Mouse (Mus musculus): Measurements from ENCODE around the gene Cd37.
"Not testable (repeated sequence)": the region's sequence is repeated elsewhere in the genome, so short reads cannot be mapped to it uniquely, and the experiment has no call there.

Cd37 gene

GRCm38 (mm10) chr7:45238723-45239496 lies at the start of gene Cd37:
Gene Cd37 (minus strand): TSS chr7:45239115.
- no peak for DNase-seq (ENCODE audit: low read depth, low spot score)

GRCm38 (mm10) chr7:45286486-45286885 lies 47.6 kb upstream of the Cd37 start:
- DNase-seq (ENCODE audit: low read depth, low spot score), result no peak

- peak; percentile 39 for DNase-seq (ENCODE audit: low read depth, low spot score)
These were observed 38.3 kb upstream of the Cd37 start, which contains the start of gene Slc6a21 for GRCm38 (mm10) chr7:45277136-45277760. Gene Slc6a21 (plus strand): TSS chr7:45277513.

- no peak for DNase-seq (ENCODE audit: low read depth, low spot score)
These were observed 34.8 kb upstream of the Cd37 start for GRCm38 (mm10) chr7:45273672-45274071.

- no peak for DNase-seq (ENCODE audit: low read depth, low spot score)
These were observed 34.0 kb upstream of the Cd37 start for GRCm38 (mm10) chr7:45272786-45273412.

GRCm38 (mm10) chr7:45265518-45265917 lies 26.6 kb upstream of the Cd37 start:
- no peak for DNase-seq (ENCODE audit: low read depth, low spot score)

GRCm38 (mm10) chr7:45264348-45264747 lies 25.4 kb upstream of the Cd37 start:
- DNase-seq (ENCODE audit: low read depth, low spot score), result no peak

- DNase-seq (ENCODE audit: low read depth, low spot score), result no peak
These were observed 24.2 kb upstream of the Cd37 start for GRCm38 (mm10) chr7:45263006-45263607.

GRCm38 (mm10) chr7:45262266-45262665 lies 23.4 kb upstream of the Cd37 start:
- no peak for DNase-seq (ENCODE audit: low read depth, low spot score)

GRCm38 (mm10) chr7:45259281-45259680 lies 20.4 kb upstream of the Cd37 start:
- no peak for DNase-seq (ENCODE audit: low read depth, low spot score)

- no peak for DNase-seq (ENCODE audit: low read depth, low spot score)
These were observed 18.3 kb upstream of the Cd37 start for GRCm38 (mm10) chr7:45257063-45257840.

- DNase-seq (ENCODE audit: low read depth, low spot score), result not testable (repeated sequence)
These were observed 16.9 kb upstream of the Cd37 start for GRCm38 (mm10) chr7:45255822-45256221.

- no peak for DNase-seq (ENCODE audit: low read depth, low spot score)
These were observed 14.9 kb upstream of the Cd37 start for GRCm38 (mm10) chr7:45253806-45254205.

GRCm38 (mm10) chr7:45247666-45248065 lies 8.8 kb upstream of the Cd37 start:
- no peak for DNase-seq (ENCODE audit: low read depth, low spot score)

GRCm38 (mm10) chr7:45241389-45241749 lies 2.5 kb upstream of the Cd37 start:
- DNase-seq (ENCODE audit: low read depth, low spot score), result no peak

- DNase-seq (ENCODE audit: low read depth, low spot score), result peak; percentile 58
These were observed 1.9 kb upstream of the Cd37 start, which contains the start of gene Slc6a16 for GRCm38 (mm10) chr7:45240633-45241388. Gene Slc6a16 (plus strand): TSS chr7:45241085.

GRCm38 (mm10) chr7:45240109-45240508 lies 1.2 kb upstream of the Cd37 start:
- no peak for DNase-seq (ENCODE audit: low read depth, low spot score)

- no peak for DNase-seq (ENCODE audit: low read depth, low spot score)
These were observed 892 bp downstream of the Cd37 start for GRCm38 (mm10) chr7:45237747-45238699.

GRCm38 (mm10) chr7:45235656-45236180 lies 3.2 kb downstream of the Cd37 start:
- no peak for DNase-seq (ENCODE audit: low read depth, low spot score)

Measured in WW6 (cell line).